Comparison of ENCODE assay signal across 30 mouse cellular contexts in genomic region chr1:162354780-162355179, GRCm38 (mm10).
"Had no signal": no experiment of that assay in that cellular context is flagged by ENCODE, and none has a peak within 500 bp of the region (broad histone marks: within the 10 kb centered on the region; RNA-seq: fewer than 3 reads in every experiment).

No protein-coding gene starts in this region.

- H3K9ac ChIP-seq: limb, embryonic 12.5 days; limb, embryonic 13.5 days; limb, embryonic 15.5 days; liver, embryonic 12.5 days; liver, embryonic 13.5 days; liver, embryonic 14.5 days; liver, embryonic 15.5 days; liver, postnatal 0 days; lung, embryonic 14.5 days; lung, embryonic 15.5 days; midbrain, embryonic 12.5 days; midbrain, embryonic 15.5 days had no signal

- H3K4me1 ChIP-seq: liver, embryonic 12.5 days; liver, embryonic 13.5 days; liver, embryonic 15.5 days; lung, embryonic 15.5 days; megakaryocyte, embryonic 14.5 days had no signal

- H3K4me3 ChIP-seq: left cerebral cortex, adult 2 months; limb, embryonic 10.5 days; limb, embryonic 12.5 days; limb, embryonic 13.5 days; limb, embryonic 15.5 days; liver, embryonic 12.5 days; liver, embryonic 13.5 days; liver, embryonic 15.5 days; lung, embryonic 15.5 days; megakaryocyte, embryonic 14.5 days; midbrain, embryonic 10.5 days; midbrain, embryonic 12.5 days; midbrain, embryonic 15.5 days; myocyte had no signal

- ATAC-seq: liver, embryonic 12.5 days; liver, postnatal 0 days; lung, postnatal 0 days; midbrain, embryonic 15.5 days; midbrain, embryonic 16.5 days had no signal

- H3K36me3 ChIP-seq: limb, embryonic 10.5 days; limb, embryonic 12.5 days; limb, embryonic 13.5 days; limb, embryonic 15.5 days; liver, embryonic 12.5 days; liver, embryonic 13.5 days; liver, embryonic 15.5 days; lung, embryonic 15.5 days; midbrain, embryonic 10.5 days; midbrain, embryonic 12.5 days; midbrain, embryonic 15.5 days had no signal

- DNase-seq: left cerebral cortex, postnatal 4 days; liver; liver, embryonic 13.5 days; liver, postnatal 0 days; lung, adult 18-20 months; lung, adult 2 months; lung, embryonic 14.5 days; lung, postnatal 10 days; lung, postnatal 14 days; lung, postnatal 36 days; lung, postnatal 4 days; midbrain, embryonic 14.5 days had no signal

- H3K4me2 ChIP-seq: limb, embryonic 12.5 days; limb, embryonic 13.5 days; limb, embryonic 15.5 days; liver, embryonic 11.5 days; liver, embryonic 12.5 days; liver, embryonic 13.5 days; liver, embryonic 15.5 days; lung, embryonic 14.5 days; lung, embryonic 15.5 days; midbrain, embryonic 12.5 days; midbrain, embryonic 15.5 days had no signal

- H3K9me3 ChIP-seq: limb, embryonic 10.5 days; limb, embryonic 12.5 days; limb, embryonic 13.5 days; limb, embryonic 15.5 days; liver, embryonic 12.5 days; liver, embryonic 13.5 days; liver, embryonic 15.5 days; lung, embryonic 15.5 days; megakaryocyte, embryonic 14.5 days; midbrain, embryonic 10.5 days; midbrain, embryonic 12.5 days; midbrain, embryonic 15.5 days had no signal

- H3K27me3 ChIP-seq: limb, embryonic 12.5 days; limb, embryonic 13.5 days; limb, embryonic 15.5 days; liver, embryonic 12.5 days; liver, embryonic 13.5 days; liver, embryonic 15.5 days; lung, embryonic 15.5 days; midbrain, embryonic 12.5 days; midbrain, embryonic 15.5 days had no signal

- H3K27ac ChIP-seq: left cerebral cortex, adult 2 months; limb, embryonic 10.5 days; limb, embryonic 12.5 days; limb, embryonic 13.5 days; limb, embryonic 15.5 days; liver, embryonic 12.5 days; liver, embryonic 13.5 days; liver, embryonic 14.5 days; liver, embryonic 15.5 days; lung, embryonic 15.5 days; macrophage; midbrain, embryonic 10.5 days; midbrain, embryonic 12.5 days; midbrain, embryonic 15.5 days had no signal
